Mouse (Mus musculus) forebrain, embryonic 13.5 days (tissue): ENCODE measurements around the gene Immp2l. TPM values are rescaled to one million over a fixed set of nuclear protein-coding genes. Genes with fewer than 3 reads are reported as not detected.

Experiments
- ATAC-seq: fragments of 200-750 bp; cut with Nextera tagmentation; 2 replicates; pipeline ENCODE4 v1.8.0; 2017
- H3K27ac ChIP-seq: fragments of 300-500 bp; sonication (generic); 2 replicates; pipeline ENCODE4 v1.5.1; 2015; ENCODE audit warnings: inconsistent platforms, mild to moderate bottlenecking, moderate library complexity
- H3K27me3 ChIP-seq: fragments of 300-500 bp; sonication (generic); 2 replicates; pipeline ENCODE4 v1.6.1; 2015; ENCODE audit warnings: mild to moderate bottlenecking, inconsistent platforms
- H3K36me3 ChIP-seq: fragments of 300-500 bp; sonication (generic); 2 replicates; pipeline ENCODE4 v1.6.1; 2015; ENCODE audit warnings: mild to moderate bottlenecking, inconsistent platforms; ENCODE audit not compliant: poor library complexity, severe bottlenecking
- H3K4me1 ChIP-seq: fragments of 300-500 bp; sonication (generic); 2 replicates; pipeline ENCODE4 v1.6.1; 2015; ENCODE audit warnings: inconsistent platforms
- H3K4me2 ChIP-seq: fragments of 300-500 bp; sonication (generic); 2 replicates; pipeline ENCODE4 v1.6.1; 2015; ENCODE audit warnings: inconsistent platforms, mild to moderate bottlenecking, moderate library complexity
- H3K4me3 ChIP-seq: fragments of 300-500 bp; sonication (generic); 2 replicates; pipeline ENCODE4 v1.5.1; 2015; ENCODE audit warnings: mild to moderate bottlenecking, inconsistent platforms
- H3K9ac ChIP-seq: fragments of 300-500 bp; sonication (generic); 2 replicates; pipeline ENCODE4 v1.6.1; 2015; ENCODE audit warnings: mild to moderate bottlenecking, inconsistent platforms
- H3K9me3 ChIP-seq: fragments of 300-500 bp; sonication (generic); replicated peaks from 2 replicates; pipeline ENCODE4 v1.6.1; 2016; ENCODE audit warnings: inconsistent platforms
- WGBS: fragments of 180-500 bp; shearing (Covaris S2); methylation state at CpG from one replicate; pipeline ENCODE4 v1.1.7; 2015; 5-methylcytosine and 5-hydroxymethylcytosine counted together
- polyA plus RNA-seq: library from polyadenylated mRNA; unstranded; fragments of >200 nt; fragmentation: Nextera tagmentation; extraction: Ambion mirVana; gene quantifications from 2 replicates; pipeline ENCODE4 v1.2.1, GENCODE M21; 2015

The Immp2l gene
- polyA plus RNA-seq, 1 experiment from 2014 or later, result 5.3 TPM

- Histone ChIP-seq H3K27me3 (no peaks in the 10 kb centered on the region), H3K36me3 (no peaks in the 10 kb centered on the region), H3K9me3 (no peaks in the 10 kb centered on the region), H3K27ac (no peak overlapping the region), H3K4me1 (no peaks in the 10 kb centered on the region), H3K4me3 (no peak overlapping the region), H3K4me2 (no peak overlapping the region), H3K9ac (no peak overlapping the region)
- WGBS, result 56% methylated on average over 6 of the region's 6 CpGs
- ATAC-seq, result no peak
These were observed 88.2 kb downstream of the Immp2l start for GRCm38 (mm10) chr12:41112137-41112536.

DNA sequence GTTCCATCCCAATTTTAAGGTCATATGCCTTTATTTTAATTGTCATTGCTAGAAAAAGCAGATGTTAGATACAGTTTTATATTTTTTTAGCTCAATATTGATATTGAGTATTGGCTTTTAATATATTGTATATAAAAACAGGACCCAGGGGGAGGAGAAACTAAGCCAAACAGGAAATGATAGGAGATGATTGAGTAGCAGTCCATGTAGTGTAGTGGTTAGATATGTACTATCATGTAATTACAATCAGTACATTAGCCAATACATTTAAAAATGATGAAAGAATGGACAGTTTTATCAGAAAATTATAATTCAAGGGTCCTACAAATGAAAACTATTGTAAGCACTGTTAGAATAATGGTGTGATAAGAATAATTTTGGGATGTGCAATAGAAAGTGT lies 94.5 kb downstream of the Immp2l start:
- Histone ChIP-seq H3K27ac (no peak overlapping the region), H3K27me3 (no peaks in the 10 kb centered on the region), H3K36me3 (no peaks in the 10 kb centered on the region), H3K4me1 (no peaks in the 10 kb centered on the region), H3K4me3 (no peak overlapping the region), H3K9ac (no peak overlapping the region), H3K4me2 (no peak overlapping the region), H3K9me3 (no peaks in the 10 kb centered on the region)
- no peak for ATAC-seq

DNA sequence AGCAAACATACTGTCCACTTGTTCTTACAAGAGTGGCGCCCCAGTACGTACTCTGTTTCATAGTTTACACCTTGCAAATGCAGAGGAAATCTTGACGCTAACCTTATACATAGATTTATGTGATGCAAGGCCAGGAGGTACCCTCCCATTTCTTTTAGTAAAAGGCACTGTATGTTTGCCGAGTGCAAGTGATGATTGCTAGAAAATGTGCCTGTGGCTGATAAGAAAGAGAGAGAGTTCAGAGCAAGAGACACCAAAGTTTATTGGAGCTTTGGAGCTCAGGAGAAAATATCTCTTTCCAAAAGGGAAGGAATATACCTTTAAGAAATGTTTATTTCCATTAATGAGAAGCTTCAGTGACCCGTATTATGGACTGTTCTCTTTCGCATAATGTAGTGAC lies 95.8 kb downstream of the Immp2l start:
- H3K27ac ChIP-seq, result no peak overlapping the region
- WGBS, result 82% methylated on average over 6 of the region's 6 CpGs
- no peak overlapping the region for H3K4me3 ChIP-seq
- H3K9ac ChIP-seq, result no peak overlapping the region
- ATAC-seq, result no peak
- no peaks in the 10 kb centered on the region for H3K9me3 ChIP-seq
- no peaks in the 10 kb centered on the region for H3K27me3 ChIP-seq
- H3K4me2 ChIP-seq, result no peak overlapping the region
- no peaks in the 10 kb centered on the region for H3K4me1 ChIP-seq
- H3K36me3 ChIP-seq, result no peaks in the 10 kb centered on the region

DNA sequence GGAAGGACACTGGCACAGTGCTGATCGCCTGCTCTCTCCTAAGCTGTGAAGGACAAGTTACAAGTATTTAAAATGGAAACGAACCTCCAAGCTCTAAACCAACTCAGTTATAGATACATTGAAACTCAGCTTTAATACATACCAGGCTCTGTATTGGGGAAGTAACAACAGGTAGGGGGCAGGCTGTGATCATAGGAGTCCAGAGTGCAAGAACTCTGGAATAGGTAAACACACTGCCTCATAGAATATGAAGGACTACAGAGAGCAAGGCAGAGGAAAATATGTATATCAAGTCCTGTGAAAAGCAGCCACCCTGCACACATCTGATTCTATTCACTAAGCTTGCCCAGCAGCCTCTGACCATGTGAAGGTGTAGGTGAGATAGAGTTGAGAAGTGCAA lies 99.3 kb downstream of the Immp2l start:
- Histone ChIP-seq H3K4me1 (no peaks in the 10 kb centered on the region), H3K4me2 (no peak overlapping the region), H3K9me3 (no peaks in the 10 kb centered on the region), H3K4me3 (no peak overlapping the region), H3K9ac (no peak overlapping the region), H3K36me3 (no peaks in the 10 kb centered on the region), H3K27me3 (no peaks in the 10 kb centered on the region), H3K27ac (no peak overlapping the region)
- WGBS, result 91% methylated on average over 2 of the region's 2 CpGs
- no peak for ATAC-seq

DNA sequence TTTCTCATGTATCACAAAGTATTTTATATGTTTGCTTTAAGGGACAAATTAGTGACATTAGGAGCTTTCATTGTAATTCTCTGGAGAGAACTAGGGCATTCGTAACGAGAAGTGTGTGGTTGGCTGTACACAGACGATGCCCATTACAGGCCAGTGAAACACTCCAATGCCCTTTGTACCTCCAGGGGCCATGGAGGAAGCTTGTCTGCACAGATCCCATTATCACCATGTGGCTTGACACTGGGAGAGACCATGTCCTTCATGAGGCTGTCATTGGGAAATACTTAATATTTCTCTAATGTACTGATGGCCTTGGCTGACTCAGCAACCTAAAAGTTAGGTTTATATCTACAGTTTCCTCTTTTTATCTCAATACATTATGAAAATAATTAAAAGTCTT lies 111.0 kb downstream of the Immp2l start:
- no peak overlapping the region for H3K9ac ChIP-seq
- H3K36me3 ChIP-seq, result no peaks in the 10 kb centered on the region
- no peaks in the 10 kb centered on the region for H3K27me3 ChIP-seq
- H3K27ac ChIP-seq, result no peak overlapping the region
- 64% methylated on average over 3 of the region's 3 CpGs for WGBS
- no peaks in the 10 kb centered on the region for H3K9me3 ChIP-seq
- ATAC-seq, result no peak
- H3K4me3 ChIP-seq, result no peak overlapping the region
- H3K4me2 ChIP-seq, result no peak overlapping the region
- H3K4me1 ChIP-seq, result no peaks in the 10 kb centered on the region

DNA sequence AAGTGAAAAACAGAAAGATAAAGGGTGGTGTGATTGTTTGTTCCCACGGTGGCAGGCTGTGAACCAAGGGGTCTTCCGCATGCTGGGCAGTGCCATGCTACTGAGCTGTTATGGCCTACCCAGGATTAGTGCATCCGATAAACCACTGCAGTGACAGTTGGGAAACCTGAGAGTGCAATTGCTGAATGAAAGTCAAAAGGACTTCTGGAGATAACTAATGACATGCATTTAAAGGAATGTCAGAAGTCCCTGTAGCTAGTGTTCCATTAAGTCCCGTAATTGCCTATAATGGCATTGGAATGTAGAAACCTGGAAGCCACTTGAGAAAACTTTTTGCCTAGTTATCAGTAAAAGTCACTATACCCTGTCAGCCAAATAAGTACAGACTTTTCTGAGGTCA lies 135.7 kb downstream of the Immp2l start:
- 90% methylated on average over 4 of the region's 4 CpGs for WGBS
- Histone ChIP-seq H3K4me2 (no peak overlapping the region), H3K4me1 (no peaks in the 10 kb centered on the region), H3K27ac (no peak overlapping the region), H3K27me3 (no peaks in the 10 kb centered on the region), H3K9ac (no peak overlapping the region), H3K4me3 (no peak overlapping the region), H3K9me3 (no peaks in the 10 kb centered on the region), H3K36me3 (no peaks in the 10 kb centered on the region)
- ATAC-seq, result no peak

DNA sequence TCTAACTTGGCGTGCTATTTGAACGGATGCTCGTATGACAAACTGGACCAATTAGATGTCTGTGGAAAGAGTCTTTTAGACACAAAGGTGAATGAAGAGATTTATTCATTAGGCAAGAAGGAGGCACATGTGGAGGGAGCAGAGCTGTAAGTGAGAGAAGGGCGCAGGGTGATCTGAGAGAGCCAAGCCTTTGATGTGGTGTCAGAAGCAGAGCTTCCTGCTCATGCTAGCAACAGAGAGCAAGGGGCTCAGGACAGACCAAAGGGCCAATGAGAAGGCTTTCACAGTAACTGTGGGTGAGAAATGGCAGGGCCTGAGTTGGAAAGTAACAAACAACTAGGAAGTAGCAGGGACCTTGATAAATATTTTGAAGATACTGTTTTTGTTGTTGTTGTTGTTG lies 143.9 kb downstream of the Immp2l start:
- H3K9me3 ChIP-seq, result no peaks in the 10 kb centered on the region
- WGBS, result 75% methylated on average over 4 of the region's 4 CpGs
- ATAC-seq, result no peak

DNA sequence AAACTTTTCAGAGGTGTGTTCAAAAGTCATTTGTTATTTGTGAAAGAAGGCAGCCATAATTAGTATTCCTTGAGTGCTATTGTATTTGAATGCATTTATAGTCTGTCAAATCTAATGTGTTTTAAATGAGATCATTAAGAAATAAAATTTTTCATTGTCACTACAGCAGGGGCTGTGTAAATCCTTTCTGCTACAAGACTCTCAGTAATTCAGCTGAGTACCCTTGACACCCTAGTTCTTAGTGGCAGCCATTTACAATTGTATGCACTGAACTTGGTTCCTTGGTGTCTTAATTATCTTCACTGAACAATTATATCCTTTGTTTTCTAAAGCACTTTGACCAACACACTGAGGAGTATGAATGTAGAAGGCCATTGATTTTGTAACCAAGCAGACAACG lies 146.2 kb downstream of the Immp2l start:
- Histone ChIP-seq H3K9ac (no peak overlapping the region), H3K27me3 (no peaks in the 10 kb centered on the region), H3K36me3 (no peaks in the 10 kb centered on the region), H3K27ac (no peak overlapping the region), H3K9me3 (no peaks in the 10 kb centered on the region), H3K4me2 (no peak overlapping the region), H3K4me3 (no peak overlapping the region), H3K4me1 (no peaks in the 10 kb centered on the region)
- ATAC-seq, result no peak
- WGBS, result 30% methylated on average over 1 of the region's 1 CpGs

More for the DNA sequence above, 143.9 kb downstream of the Immp2l start:
- Histone ChIP-seq H3K4me3 (no peak overlapping the region), H3K27ac (no peak overlapping the region), H3K36me3 (no peaks in the 10 kb centered on the region), H3K4me2 (no peak overlapping the region), H3K27me3 (no peaks in the 10 kb centered on the region), H3K9ac (no peak overlapping the region), H3K4me1 (no peaks in the 10 kb centered on the region)

GRCm38 (mm10) chr12:41182856-41183255 lies 159.0 kb downstream of the Immp2l start:
- no peak overlapping the region for H3K27ac ChIP-seq
- H3K27me3 ChIP-seq, result no peaks in the 10 kb centered on the region
- no peak overlapping the region for H3K9ac ChIP-seq
- H3K4me3 ChIP-seq, result no peak overlapping the region
- H3K4me1 ChIP-seq, result no peaks in the 10 kb centered on the region
- no peaks in the 10 kb centered on the region for H3K9me3 ChIP-seq
- no peak overlapping the region for H3K4me2 ChIP-seq
- no peaks in the 10 kb centered on the region for H3K36me3 ChIP-seq
- no peak for ATAC-seq

GRCm38 (mm10) chr12:41185060-41185459 lies 161.2 kb downstream of the Immp2l start:
- H3K36me3 ChIP-seq, result no peaks in the 10 kb centered on the region

GRCm38 (mm10) chr12:41185509-41185908 lies 161.6 kb downstream of the Immp2l start:
- no peaks in the 10 kb centered on the region for H3K36me3 ChIP-seq
- H3K9ac ChIP-seq, result no peak overlapping the region
- H3K4me2 ChIP-seq, result no peak overlapping the region
- H3K9me3 ChIP-seq, result no peaks in the 10 kb centered on the region
- WGBS, result 92% methylated on average over 6 of the region's 6 CpGs
- no peaks in the 10 kb centered on the region for H3K4me1 ChIP-seq
- no peak overlapping the region for H3K4me3 ChIP-seq
- no peak overlapping the region for H3K27ac ChIP-seq
- no peak for ATAC-seq
- no peaks in the 10 kb centered on the region for H3K27me3 ChIP-seq

More at GRCm38 (mm10) chr12:41185060-41185459, 161.2 kb downstream of the Immp2l start:
- ATAC-seq, result no peak
- Histone ChIP-seq H3K4me2 (no peak overlapping the region), H3K27ac (no peak overlapping the region), H3K4me1 (no peaks in the 10 kb centered on the region), H3K9me3 (no peaks in the 10 kb centered on the region), H3K4me3 (no peak overlapping the region), H3K9ac (no peak overlapping the region), H3K27me3 (no peaks in the 10 kb centered on the region)
- 88% methylated on average over 4 of the region's 4 CpGs for WGBS

DNA sequence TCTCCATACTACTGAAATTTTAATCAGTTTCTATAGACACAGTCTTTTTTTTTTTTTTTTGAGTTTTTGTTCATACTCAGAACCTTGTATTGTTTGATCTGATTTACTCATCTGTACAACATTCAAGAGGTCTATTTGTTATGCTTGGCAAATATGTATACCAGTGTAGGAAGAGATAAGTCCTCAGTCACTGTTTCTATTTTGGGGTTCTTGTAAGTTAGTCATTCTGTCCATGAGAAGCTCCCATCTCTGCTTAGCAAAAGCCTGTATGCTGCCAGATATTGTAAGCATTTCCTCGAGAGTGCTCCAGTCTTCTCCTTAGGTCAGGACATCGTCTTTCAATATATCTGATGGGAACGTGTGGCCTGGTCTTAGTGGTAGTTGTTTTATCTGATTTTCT lies 168.9 kb downstream of the Immp2l start:
- Histone ChIP-seq H3K9ac (no peak overlapping the region), H3K4me2 (no peak overlapping the region), H3K36me3 (no peaks in the 10 kb centered on the region), H3K4me1 (no peaks in the 10 kb centered on the region), H3K9me3 (no peaks in the 10 kb centered on the region), H3K27ac (no peak overlapping the region), H3K27me3 (no peaks in the 10 kb centered on the region), H3K4me3 (no peak overlapping the region)
- 82% methylated on average over 3 of the region's 3 CpGs for WGBS
- no peak for ATAC-seq

DNA sequence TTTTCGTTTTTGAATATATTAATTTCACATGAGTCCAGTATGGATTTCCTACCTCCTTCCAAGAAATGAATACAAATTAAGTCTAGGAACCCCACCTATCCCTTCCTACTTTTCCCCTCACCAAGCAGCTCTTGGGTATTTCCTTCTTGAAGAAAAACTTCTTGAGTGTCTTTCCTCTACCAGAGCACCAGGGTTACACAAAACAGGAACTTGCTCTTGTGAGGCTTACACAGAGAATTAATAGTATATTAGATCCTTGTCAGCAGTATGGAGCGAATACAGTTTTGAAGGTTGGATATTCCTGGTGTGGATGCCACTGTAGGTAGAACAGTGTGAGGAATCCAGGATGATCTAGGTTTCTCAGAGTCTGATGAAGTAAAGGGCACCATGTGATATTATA lies 172.5 kb downstream of the Immp2l start:
- no peak overlapping the region for H3K27ac ChIP-seq
- no peaks in the 10 kb centered on the region for H3K27me3 ChIP-seq
- WGBS, result 95% methylated on average over 2 of the region's 2 CpGs

More for the DNA sequence above, 172.5 kb downstream of the Immp2l start:
- Histone ChIP-seq H3K36me3 (no peaks in the 10 kb centered on the region), H3K4me3 (no peak overlapping the region), H3K9ac (no peak overlapping the region), H3K4me2 (no peak overlapping the region), H3K4me1 (no peaks in the 10 kb centered on the region), H3K9me3 (no peaks in the 10 kb centered on the region)
- ATAC-seq, result no peak
